Mouse (Mus musculus): ENCODE results near the gene Rheb. TPM values are rescaled to one million over a fixed set of nuclear protein-coding genes. Genes with fewer than 3 reads are reported as not detected.
A peak's percentile ranks its signal among the peaks of the same experiment; 100 is the strongest.

Gene Rheb
- polyA plus RNA-seq, 1 experiment = 47.8 TPM

- TF ChIP-seq MYOG (IDR thresholded peaks at IDR 0.05; ENCODE audit: control insufficient read depth, extremely low read depth, insufficient read length) = no peak
- no peak for TF ChIP-seq FOSL1 (IDR thresholded peaks at IDR 0.05; ENCODE audit: insufficient read depth, low read length, poor library complexity, severe bottlenecking)
- no peak for TF ChIP-seq CTCF (IDR thresholded peaks at IDR 0.05; ENCODE audit: control insufficient read depth, insufficient read depth, insufficient read length)
- no peak for TF ChIP-seq USF1 (IDR thresholded peaks at IDR 0.05; ENCODE audit: low read depth)
- no peak for TF ChIP-seq MYOD1 (IDR thresholded peaks at IDR 0.05; ENCODE audit: control insufficient read depth, insufficient read length, low read depth)
- TF ChIP-seq MAX (IDR thresholded peaks at IDR 0.05) = no peak
- no peak for TF ChIP-seq CEBPB (IDR thresholded peaks at IDR 0.05; ENCODE audit: low read depth)
- H3ac ChIP-seq (ENCODE audit: control insufficient read depth, insufficient read length, low read depth) = no peak overlapping the region
- peaks cover 3% of the 10 kb centered on the region for H3K36me3 ChIP-seq (ENCODE audit: control insufficient read depth, insufficient read depth)
- no peaks in the 10 kb centered on the region for H3K79me2 ChIP-seq (ENCODE audit: control insufficient read depth, insufficient read depth)
- no peak overlapping the region for H3K4me3 ChIP-seq (ENCODE audit: insufficient read depth, poor library complexity, severe bottlenecking)
- no peaks in the 10 kb centered on the region for H3K27me3 ChIP-seq (ENCODE audit: control insufficient read depth, insufficient read depth, insufficient read length)
- H3K79me3 ChIP-seq (ENCODE audit: low read depth) = no peaks in the 10 kb centered on the region
Observed at GRCm38 (mm10) chr5:24877836-24878624, 35.6 kb upstream of the Rheb start.

- Histone ChIP-seq H3K79me3 (ENCODE audit: low read depth) (no peaks in the 10 kb centered on the region), H3ac (ENCODE audit: control insufficient read depth, insufficient read length, low read depth) (no peak overlapping the region), H3K4me3 (ENCODE audit: insufficient read depth, poor library complexity, severe bottlenecking) (no peak overlapping the region), H3K27me3 (ENCODE audit: control insufficient read depth, insufficient read depth, insufficient read length) (no peaks in the 10 kb centered on the region), H3K79me2 (ENCODE audit: control insufficient read depth, insufficient read depth) (no peaks in the 10 kb centered on the region), H3K36me3 (ENCODE audit: control insufficient read depth, insufficient read depth) (peaks cover 3% of the 10 kb centered on the region)
- TF ChIP-seq MAX (IDR thresholded peaks at IDR 0.05) (no peak), CTCF (IDR thresholded peaks at IDR 0.05; ENCODE audit: control insufficient read depth, insufficient read depth, insufficient read length) (no peak), FOSL1 (IDR thresholded peaks at IDR 0.05; ENCODE audit: insufficient read depth, low read length, poor library complexity, severe bottlenecking) (no peak), MYOD1 (IDR thresholded peaks at IDR 0.05; ENCODE audit: control insufficient read depth, insufficient read length, low read depth) (no peak), CEBPB (IDR thresholded peaks at IDR 0.05; ENCODE audit: low read depth) (no peak), MYOG (IDR thresholded peaks at IDR 0.05; ENCODE audit: control insufficient read depth, extremely low read depth, insufficient read length) (no peak), USF1 (IDR thresholded peaks at IDR 0.05; ENCODE audit: low read depth) (no peak)
Observed at GRCm38 (mm10) chr5:24876653-24877052, 34.2 kb upstream of the Rheb start.

- Histone ChIP-seq H3K4me3 (ENCODE audit: insufficient read depth, poor library complexity, severe bottlenecking) (no peak overlapping the region), H3K79me2 (ENCODE audit: control insufficient read depth, insufficient read depth) (no peaks in the 10 kb centered on the region)
- no peak for TF ChIP-seq CTCF (IDR thresholded peaks at IDR 0.05; ENCODE audit: control insufficient read depth, insufficient read depth, insufficient read length)
- no peak for TF ChIP-seq USF1 (IDR thresholded peaks at IDR 0.05; ENCODE audit: low read depth)
- no peak for TF ChIP-seq MYOD1 (IDR thresholded peaks at IDR 0.05; ENCODE audit: control insufficient read depth, insufficient read length, low read depth)
- no peak for TF ChIP-seq CEBPB (IDR thresholded peaks at IDR 0.05; ENCODE audit: low read depth)
- no peak for TF ChIP-seq MYOG (IDR thresholded peaks at IDR 0.05; ENCODE audit: control insufficient read depth, extremely low read depth, insufficient read length)
- TF ChIP-seq FOSL1 (IDR thresholded peaks at IDR 0.05; ENCODE audit: insufficient read depth, low read length, poor library complexity, severe bottlenecking) = no peak
- no peak for TF ChIP-seq MAX (IDR thresholded peaks at IDR 0.05)
Observed at GRCm38 (mm10) chr5:24874111-24874510, 31.7 kb upstream of the Rheb start.

GRCm38 (mm10) chr5:24873221-24873620 is 30.8 kb upstream of the Rheb start:
- Histone ChIP-seq H3K27me3 (ENCODE audit: control insufficient read depth, insufficient read depth, insufficient read length) (no peaks in the 10 kb centered on the region), H3K4me3 (ENCODE audit: insufficient read depth, poor library complexity, severe bottlenecking) (no peak overlapping the region), H3K36me3 (ENCODE audit: control insufficient read depth, insufficient read depth) (no peaks in the 10 kb centered on the region), H3K79me3 (ENCODE audit: low read depth) (no peaks in the 10 kb centered on the region), H3K79me2 (ENCODE audit: control insufficient read depth, insufficient read depth) (no peaks in the 10 kb centered on the region), H3ac (ENCODE audit: control insufficient read depth, insufficient read length, low read depth) (no peak overlapping the region)
- peak; percentile 12 for TF ChIP-seq MYOD1 (IDR thresholded peaks at IDR 0.05; ENCODE audit: control insufficient read depth, insufficient read length, low read depth)
- no peak for TF ChIP-seq USF1 (IDR thresholded peaks at IDR 0.05; ENCODE audit: low read depth)
- TF ChIP-seq MAX (IDR thresholded peaks at IDR 0.05) = peak; percentile 21
- no peak for TF ChIP-seq MYOG (IDR thresholded peaks at IDR 0.05; ENCODE audit: control insufficient read depth, extremely low read depth, insufficient read length)

More at GRCm38 (mm10) chr5:24874111-24874510, 31.7 kb upstream of the Rheb start:
- no peaks in the 10 kb centered on the region for H3K79me3 ChIP-seq (ENCODE audit: low read depth)
- peaks cover 1% of the 10 kb centered on the region for H3K36me3 ChIP-seq (ENCODE audit: control insufficient read depth, insufficient read depth)
- no peaks in the 10 kb centered on the region for H3K27me3 ChIP-seq (ENCODE audit: control insufficient read depth, insufficient read depth, insufficient read length)
- H3ac ChIP-seq (ENCODE audit: control insufficient read depth, insufficient read length, low read depth) = no peak overlapping the region

DNA sequence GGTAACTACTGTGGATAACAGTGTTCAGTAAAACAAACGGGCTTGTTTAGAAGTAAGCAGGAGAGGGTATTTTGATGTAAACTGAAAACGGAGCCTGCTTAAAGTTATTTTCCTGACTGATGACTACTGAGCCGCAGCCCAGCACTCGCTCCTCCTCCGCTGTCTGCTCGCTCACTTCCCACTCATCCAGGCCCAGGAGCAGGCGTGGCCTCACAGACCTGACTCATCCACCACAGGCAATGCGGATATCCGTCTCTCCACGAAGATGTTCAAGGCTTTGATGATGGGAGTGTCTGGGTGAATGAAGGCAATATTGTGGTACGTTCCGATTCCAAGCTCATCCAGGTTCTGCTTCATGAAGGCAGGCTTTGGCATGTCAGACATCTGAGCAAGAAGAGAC is 28.9 kb upstream of the Rheb start:
- no peak overlapping the region for H3K4me3 ChIP-seq (ENCODE audit: insufficient read depth, poor library complexity, severe bottlenecking)

More for the DNA sequence above, 28.9 kb upstream of the Rheb start:
- no peaks in the 10 kb centered on the region for H3K79me3 ChIP-seq (ENCODE audit: low read depth)
- no peaks in the 10 kb centered on the region for H3K36me3 ChIP-seq (ENCODE audit: control insufficient read depth, insufficient read depth)
- no peaks in the 10 kb centered on the region for H3K79me2 ChIP-seq (ENCODE audit: control insufficient read depth, insufficient read depth)
- no peak for TF ChIP-seq MAX (IDR thresholded peaks at IDR 0.05)
- no peak for TF ChIP-seq FOSL1 (IDR thresholded peaks at IDR 0.05; ENCODE audit: insufficient read depth, low read length, poor library complexity, severe bottlenecking)
- TF ChIP-seq USF1 (IDR thresholded peaks at IDR 0.05; ENCODE audit: low read depth) = no peak
- no peak for TF ChIP-seq CEBPB (IDR thresholded peaks at IDR 0.05; ENCODE audit: low read depth)
- TF ChIP-seq CTCF (IDR thresholded peaks at IDR 0.05; ENCODE audit: control insufficient read depth, insufficient read depth, insufficient read length) = no peak
- TF ChIP-seq MYOG (IDR thresholded peaks at IDR 0.05; ENCODE audit: control insufficient read depth, extremely low read depth, insufficient read length) = no peak
- no peak for TF ChIP-seq MYOD1 (IDR thresholded peaks at IDR 0.05; ENCODE audit: control insufficient read depth, insufficient read length, low read depth)
- H3K27me3 ChIP-seq (ENCODE audit: control insufficient read depth, insufficient read depth, insufficient read length) = no peaks in the 10 kb centered on the region
- H3ac ChIP-seq (ENCODE audit: control insufficient read depth, insufficient read length, low read depth) = no peak overlapping the region
